Mouse (Mus musculus) urinary bladder, postnatal 10 days (tissue): ENCODE data around the gene Psma4.
"Not testable (repeated sequence)": the region's sequence is repeated elsewhere in the genome, so short reads cannot be mapped to it uniquely, and the experiment has no call there.

Experiments
- DNase-seq: peaks from one replicate; pipeline ENCODE4 v3.0.0; 2022; ENCODE audit warnings: low spot score

The Psma4 gene

DNA sequence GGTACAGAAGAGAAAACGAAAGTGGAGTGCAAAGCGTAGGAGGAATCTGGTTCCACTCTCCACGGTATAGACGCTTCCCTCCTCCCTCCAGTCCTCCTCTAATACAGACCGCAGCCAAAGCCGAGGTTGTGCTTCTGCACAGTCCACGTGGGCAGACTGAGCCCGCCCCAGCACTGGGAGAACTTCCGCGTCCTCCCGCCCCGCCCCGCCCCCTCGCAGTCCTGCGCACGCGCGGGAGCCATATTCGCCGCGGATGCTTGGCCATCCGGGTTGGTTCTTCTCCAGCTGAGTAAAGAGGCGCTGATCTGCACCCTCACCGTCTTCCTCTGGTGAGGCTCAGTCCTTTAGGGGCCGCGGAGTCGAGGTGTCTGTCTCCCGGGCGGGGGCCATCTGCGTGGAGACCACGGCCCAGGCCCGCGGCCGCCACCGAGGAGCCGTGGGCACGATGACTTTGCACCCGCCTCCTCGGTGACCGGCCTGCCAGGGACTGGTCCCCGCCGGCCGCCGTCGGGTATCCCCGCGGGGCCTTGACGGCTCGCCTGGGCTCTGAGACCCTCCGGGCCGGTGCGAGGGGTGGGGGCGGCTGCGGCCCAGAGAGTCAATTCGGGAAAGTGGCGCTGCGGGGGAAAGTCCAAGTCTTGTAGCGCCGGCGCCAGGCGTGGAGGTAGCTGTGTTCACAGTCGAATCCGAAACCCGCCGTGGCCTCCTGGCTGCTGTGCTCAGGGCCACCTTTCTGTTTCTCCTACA lies at the start of gene Psma4, which contains the start of gene AY074887:
Psma4 (plus strand) TSS at position 216 of the 747 bp plus-strand sequence.
AY074887 (minus strand) TSS at position 424 of the 747 bp plus-strand sequence.
- peak; percentile 60 for DNase-seq

- no peak for DNase-seq
Observed at GRCm38 (mm10) chr9:54909446-54909845, 41.1 kb upstream of the Psma4 start.

GRCm38 (mm10) chr9:54915576-54915975 lies 35.0 kb upstream of the Psma4 start:
- DNase-seq: no peak

DNA sequence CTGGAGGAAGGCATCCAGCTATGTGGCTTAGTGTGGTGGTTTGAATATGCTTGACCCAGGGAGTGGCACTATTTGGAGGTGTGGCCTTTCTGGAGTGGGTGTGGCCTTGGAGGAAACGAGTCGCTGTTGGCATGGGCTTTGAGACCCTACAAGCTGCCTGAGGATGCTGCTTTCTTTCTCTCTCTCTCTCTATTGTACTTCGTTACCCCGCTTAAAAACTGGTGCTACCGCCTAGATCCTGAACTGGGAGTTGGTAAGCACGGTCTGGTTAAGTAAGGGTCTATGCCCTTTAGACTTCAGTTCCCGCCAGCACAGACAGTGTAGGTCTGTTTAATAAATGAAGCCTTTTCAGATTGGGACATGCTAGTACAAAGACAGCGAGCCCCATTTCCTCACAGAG lies 34.2 kb upstream of the Psma4 start:
- DNase-seq: no peak

DNA sequence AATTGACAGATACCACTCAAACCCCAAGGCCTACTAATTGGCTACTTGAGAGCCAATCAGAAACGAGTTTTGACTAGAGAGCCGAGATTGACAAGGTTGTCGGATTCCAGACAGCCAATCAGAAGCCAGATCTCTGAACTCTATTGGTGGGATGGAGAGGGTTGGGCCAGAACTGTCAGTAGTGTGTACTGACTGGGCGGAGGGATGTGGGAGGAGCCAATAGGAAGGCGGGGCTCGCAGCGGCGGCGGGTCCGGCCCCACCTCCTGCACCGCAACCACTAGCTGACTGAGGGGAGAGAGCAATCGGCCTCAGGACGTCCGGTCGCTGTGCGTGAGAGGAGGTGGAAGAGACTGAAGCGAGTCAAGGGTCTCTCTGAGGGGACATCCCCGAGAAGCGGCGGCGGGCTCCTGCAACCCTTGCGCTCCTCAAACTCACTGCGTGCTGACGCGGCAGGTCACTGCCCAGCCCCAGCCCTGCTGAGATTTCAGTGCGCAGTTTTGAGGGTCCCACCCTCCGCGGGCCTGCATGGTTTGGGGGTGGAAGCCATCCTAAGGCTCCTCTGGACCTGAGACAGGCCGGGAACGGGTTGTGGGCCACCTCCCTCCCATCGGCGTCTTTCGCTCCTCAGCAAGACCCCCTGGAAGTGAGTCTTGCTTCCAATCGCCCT lies 33.4 kb upstream of the Psma4 start, which contains the start of gene Hykk:
Hykk (plus strand) TSS at position 274 of the 668 bp plus-strand sequence.
- peak; percentile 32 for DNase-seq

- no peak for DNase-seq
Observed at GRCm38 (mm10) chr9:54918191-54918590, 32.4 kb upstream of the Psma4 start.

- no peak for DNase-seq
Observed at GRCm38 (mm10) chr9:54918781-54919180, 31.8 kb upstream of the Psma4 start.

DNA sequence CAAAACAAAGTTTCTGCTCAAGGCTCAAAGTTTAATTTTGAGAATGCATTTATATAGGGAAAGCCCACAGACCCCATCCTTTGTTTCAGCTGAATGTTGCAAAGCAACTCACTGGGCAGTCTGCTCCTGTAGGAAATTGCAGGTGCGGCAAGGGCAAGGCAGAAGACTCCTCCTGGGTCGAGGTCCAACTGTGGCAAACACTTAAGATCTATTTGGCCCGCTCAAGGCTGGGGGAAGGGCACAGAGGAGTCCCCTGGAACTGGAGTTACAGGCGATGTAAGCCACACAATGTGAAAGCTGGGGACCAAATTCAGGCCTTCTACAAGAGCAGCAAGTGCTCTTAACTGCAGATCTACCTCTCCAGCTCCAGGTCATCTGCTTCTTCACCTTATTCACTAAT lies 30.6 kb upstream of the Psma4 start:
- no peak for DNase-seq

DNA sequence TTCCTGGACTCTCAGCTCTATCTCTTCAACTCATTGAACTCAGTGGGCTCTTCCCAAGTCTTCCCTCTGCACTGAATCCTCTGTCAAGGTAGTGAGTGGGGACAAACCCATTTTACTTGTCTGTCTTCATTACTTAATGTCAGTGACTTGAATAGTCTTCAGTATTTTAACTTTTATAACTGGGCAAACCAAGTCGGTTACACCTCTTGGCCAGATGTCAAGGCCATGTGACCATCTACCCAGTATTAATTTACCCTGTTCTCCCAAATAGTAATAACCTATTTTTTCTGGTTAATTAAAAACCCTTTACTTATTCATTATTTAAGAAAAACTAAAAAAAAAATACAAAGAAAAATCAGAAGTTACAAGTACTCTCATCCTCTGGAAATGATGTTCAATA lies 19.8 kb upstream of the Psma4 start:
- DNase-seq: no peak

GRCm38 (mm10) chr9:54931765-54932164 lies 18.8 kb upstream of the Psma4 start:
- no peak for DNase-seq

DNA sequence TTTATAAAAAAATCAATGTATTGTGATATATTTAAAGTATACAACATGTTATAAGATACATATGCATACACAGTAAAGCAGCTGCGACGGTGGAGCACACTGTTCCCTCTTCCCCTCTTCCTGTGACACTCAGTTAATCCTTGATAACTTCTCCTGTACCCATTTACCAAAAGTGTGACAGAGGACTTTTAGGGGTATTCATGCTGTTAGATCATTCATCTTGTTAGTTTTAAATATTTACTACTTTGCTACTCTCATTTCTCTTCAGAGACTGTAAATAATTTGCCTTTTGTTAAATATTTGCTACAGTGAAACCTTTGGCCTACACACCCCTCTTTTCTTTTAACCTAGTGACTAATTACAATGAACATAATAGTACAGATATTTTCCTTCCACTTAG lies 18.2 kb upstream of the Psma4 start:
- no peak for DNase-seq

DNA sequence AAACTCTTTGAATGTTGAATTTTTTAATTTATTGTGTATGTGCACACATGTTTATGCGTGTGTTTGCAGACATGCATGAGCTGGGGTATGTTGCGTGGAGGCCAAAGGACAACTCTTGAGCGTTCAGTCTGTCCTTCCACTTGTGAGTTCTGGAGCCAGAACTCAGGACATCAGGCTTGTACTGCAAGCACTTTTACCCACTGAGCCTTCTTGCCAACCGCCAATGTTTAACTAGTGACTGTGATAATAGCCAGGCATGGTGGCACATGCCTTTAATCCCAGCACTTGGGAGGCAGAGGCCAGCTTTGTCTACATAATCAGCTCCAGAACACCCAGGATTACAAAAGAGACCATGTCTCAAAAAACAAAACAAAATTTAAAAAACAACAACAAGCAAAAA lies 8.5 kb upstream of the Psma4 start:
- no peak for DNase-seq

DNA sequence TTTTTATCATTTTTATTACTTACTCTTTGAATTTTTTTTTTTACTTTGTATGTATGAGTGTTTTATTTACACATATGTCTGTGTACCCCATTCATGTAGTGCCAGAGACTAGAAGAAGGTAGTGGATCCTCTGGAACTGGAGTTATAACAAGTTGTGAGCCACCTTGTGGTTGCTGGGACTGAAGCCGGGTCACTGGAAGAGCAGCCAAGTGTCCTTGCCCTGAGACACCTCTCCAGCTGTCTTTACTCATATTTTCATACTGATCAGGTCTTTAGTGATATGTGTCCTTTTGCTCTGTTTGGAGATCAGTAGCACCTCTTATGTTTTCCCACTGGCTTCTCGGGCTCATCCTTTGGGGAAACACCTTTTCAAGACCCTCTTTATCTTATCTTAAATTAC lies 6.1 kb upstream of the Psma4 start:
- no peak for DNase-seq

- DNase-seq: no peak
Observed at GRCm38 (mm10) chr9:54946256-54946655, 4.3 kb upstream of the Psma4 start.

DNA sequence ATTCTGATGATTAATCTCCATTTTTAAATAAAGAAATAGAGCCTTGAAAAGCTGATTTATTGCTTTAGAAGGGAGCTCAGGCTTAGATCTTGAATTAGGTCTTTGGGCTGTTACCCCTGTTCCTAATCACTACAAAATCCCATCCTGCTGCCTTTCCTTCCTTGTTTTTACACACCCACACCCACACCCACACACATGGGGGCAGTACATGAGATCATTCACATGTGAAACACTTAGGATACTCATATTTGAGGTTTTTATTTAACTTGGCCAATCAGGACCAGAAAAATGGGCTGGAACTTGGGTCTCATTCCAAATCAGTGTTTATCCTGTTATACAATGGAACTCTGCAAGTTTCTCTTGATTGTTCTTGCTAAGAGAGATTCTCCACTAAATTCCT lies 1.1 kb upstream of the Psma4 start:
- DNase-seq: no peak

GRCm38 (mm10) chr9:54950162-54950561 lies 428 bp upstream of the Psma4 start:
- not testable (repeated sequence) for DNase-seq

DNA sequence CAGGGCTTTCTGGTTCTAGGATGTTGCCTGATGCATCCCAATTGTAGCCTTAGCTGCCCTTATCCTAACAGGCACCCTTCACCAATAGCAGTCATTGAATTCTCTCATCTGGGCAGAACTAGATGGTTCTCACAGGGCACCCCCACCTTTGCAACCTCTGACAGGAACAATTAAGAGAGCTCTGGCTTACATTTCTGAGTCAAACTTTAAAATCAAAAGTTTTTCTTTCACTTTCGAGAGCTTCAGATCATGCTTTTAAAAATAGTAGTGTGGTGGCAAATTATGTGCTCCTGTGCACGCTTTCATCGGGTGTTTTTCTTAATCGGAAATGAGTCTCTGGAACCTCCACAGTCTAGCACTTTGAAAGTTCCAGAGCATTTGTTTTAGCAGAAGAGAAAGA lies 10.5 kb downstream of the Psma4 start:
- no peak for DNase-seq

DNA sequence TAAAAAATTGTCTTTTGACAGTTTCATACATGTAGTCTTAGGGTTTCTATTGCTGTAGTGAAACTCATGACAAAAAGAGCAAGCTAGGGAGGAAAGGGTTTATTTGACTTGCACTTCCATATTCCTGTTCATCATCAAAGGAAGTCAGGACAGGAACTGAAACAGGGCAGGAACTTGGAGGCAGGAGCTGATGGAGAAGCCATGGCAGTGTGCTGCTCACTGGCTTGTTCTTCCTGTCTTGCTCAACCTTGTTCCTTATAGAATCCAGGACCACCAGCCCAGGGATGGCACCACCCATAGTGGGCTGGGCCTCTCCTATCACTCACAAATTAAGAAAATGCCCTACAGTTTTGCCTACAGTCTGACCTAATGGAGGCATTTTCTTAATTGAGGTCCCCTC lies 13.1 kb downstream of the Psma4 start:
- DNase-seq: no peak

DNA sequence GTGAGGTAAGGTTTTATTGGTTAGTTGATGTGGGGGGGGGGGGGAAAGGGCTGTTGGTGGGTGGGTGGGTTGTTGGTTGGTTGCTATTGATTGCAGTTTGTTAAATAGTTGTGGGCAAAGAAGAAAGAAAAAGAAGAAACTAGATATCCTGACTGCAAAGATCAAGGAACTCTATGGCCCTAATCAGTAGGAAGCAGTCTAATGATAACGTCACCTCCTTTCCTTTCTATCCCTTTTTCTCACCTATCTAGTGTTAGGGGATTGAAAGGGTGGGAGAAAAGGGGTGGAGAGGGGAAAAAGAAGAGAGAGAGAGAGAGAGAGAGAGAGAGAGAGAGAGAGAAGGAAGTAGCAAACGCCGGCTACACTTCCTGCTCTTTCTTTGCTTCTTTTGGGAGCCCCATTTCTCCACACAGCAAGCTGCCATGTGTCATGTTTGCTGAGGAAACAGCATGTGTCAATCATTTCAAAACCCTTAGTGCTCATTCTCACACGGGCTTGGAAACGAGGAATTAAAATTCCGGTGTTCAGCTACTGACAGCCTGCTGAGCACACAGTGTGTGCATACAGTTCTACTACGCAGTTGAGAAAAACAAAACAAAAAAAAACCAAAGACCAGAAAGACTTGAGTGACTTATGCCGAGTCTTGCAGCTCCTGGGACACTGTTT lies 19.5 kb downstream of the Psma4 start:
- DNase-seq: no peak

DNA sequence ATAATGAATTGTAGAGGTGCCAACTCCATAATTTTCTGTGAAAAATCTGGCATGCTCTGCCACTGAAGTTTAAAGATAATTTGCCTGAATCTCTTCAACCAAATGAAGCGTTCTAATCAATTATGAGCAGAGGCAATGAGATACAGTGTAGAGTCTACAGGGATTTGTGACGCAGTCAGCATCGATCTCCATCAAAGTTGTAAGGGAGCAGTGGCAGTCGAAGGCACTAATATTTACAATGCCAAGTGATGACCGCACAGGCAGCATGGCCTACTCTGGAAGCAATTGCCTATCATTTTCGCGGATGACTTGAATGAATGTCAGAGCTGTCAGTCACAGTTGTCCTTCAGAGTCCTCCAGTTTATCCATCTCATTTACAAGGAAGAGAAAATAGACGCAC lies 30.1 kb downstream of the Psma4 start, which contains the start of gene Chrna5:
Chrna5 (plus strand) TSS at position 207 of the 400 bp plus-strand sequence.
- no peak for DNase-seq

DNA sequence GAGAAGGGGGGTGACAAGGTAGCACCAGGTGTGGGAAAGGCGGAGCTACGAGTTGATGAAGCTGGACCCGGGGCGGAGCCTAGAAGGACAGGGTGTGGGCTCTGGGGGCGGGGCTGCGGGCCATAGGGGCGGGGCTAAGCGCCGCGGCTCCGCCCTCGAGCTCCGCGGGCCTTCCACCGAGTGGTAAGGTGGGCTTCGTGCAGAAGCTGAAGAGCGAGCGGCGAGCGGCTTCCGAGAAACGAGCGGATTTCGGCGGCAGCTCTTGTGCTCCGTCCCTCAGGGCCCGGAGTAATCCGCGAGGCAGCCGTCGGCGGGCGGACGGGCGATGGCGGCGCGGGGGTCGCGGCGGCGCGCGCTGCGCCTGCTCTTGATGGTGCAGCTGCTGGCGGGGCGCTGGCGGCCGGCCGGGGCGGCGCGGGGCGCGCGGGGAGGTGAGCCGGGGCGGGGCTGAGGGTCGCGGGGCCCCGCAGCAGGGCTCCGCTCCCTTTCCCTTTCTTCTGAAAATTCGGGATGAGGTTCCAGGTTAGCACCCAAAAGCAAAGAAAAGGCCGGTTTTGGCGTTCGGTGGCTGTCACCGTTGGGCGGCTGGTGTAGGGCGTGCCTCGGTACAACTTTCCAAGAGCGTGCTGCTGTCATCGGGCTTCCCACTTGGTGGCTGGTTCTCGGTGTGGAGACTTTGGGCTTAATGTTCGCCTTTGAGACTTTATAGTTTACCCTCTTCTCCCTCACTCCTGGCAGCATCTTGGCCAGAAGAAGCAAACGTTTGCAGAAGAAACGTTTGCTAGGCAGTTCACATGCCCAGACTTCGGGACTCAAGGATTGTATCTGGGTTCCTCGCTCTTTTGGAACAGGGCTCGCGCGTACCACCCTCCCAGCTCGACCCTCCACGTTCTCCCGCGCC lies 31.0 kb downstream of the Psma4 start:
- DNase-seq: no peak

DNA sequence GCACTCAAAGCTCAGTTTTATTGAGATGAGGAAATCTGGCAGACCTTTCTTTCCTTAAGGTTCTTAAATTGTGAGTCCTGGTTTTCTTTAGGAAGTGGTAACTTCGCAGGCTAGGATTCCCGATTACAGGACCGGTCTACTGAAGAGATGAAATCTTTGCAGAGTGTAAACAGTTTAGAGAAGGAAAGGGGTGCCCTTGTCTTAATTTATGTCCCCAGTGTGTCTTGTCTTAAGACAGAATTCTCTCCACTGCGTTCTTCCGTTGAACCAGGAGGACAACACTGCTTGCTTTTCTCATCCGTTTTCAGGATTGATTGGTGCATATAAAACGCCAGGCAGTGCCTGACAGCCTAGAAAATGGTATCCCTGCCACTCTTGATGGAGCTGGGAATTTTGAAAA lies 31.8 kb downstream of the Psma4 start:
- no peak for DNase-seq
